Comparison of ENCODE assay signal across 14 mouse cellular contexts in the genomic region with DNA sequence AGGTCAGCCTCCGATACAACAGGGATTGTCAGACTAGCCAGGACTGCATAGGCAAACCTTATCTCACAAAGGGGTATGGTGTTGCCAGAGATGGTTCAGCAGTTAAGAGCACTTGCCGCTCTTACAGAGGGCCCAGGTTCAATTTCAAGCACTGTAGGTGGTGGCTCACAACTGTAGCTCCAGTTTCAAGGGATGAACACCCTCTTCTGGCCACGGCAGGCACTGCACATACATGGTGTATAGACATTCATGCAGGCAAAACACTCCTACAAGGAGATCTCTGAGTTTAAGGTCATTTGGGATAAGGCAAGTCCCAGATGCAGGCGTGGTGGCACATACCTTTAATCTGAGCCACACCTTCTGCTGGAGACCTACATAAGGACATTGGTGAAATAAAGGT.
DNase-seq lines count a peak whose midpoint lies in the region; ATAC-seq and TF ChIP-seq lines count a peak whose summit lies in the region.
"Had no signal": no experiment of that assay in that cellular context is flagged by ENCODE, and none has a peak within 500 bp of the region (broad histone marks: within the 10 kb centered on the region; RNA-seq: fewer than 3 reads in every experiment).

No protein-coding gene starts in this region.

- peaks cover 4% of the 10 kb centered on the region; the same call in 1 of the 2 replicates for H3K36me3 ChIP-seq in forebrain, postnatal 0 days (ENCODE audit: insufficient read depth)
- no peaks in the 10 kb centered on the region; the same call in 1 of the 2 replicates for H3K36me3 ChIP-seq in forebrain, embryonic 12.5 days (replicated peaks)
- no peaks in the 10 kb centered on the region for H3K36me3 ChIP-seq in liver, postnatal 0 days (replicated peaks; ENCODE audit: insufficient read depth, low read length)
- H3K36me3 ChIP-seq in liver, embryonic 11.5 days (ENCODE audit: control insufficient read depth, insufficient read depth, low read length) = no peaks in the 10 kb centered on the region
- H3K36me3 ChIP-seq in MEL (ENCODE audit: control insufficient read depth in 1 of 2, insufficient read depth in 2 of 2, low read length in 2 of 2) = no peaks in the 10 kb centered on the region
- H3K36me3 ChIP-seq in midbrain, embryonic 13.5 days = 0 out of 2 replicates have a peak, but pooled peaks cover 11% of the 10 kb centered on the region
- H3K36me3 ChIP-seq: heart, embryonic 13.5 days; limb, embryonic 12.5 days had no signal

- H3K9ac ChIP-seq in forebrain, postnatal 0 days = no peak overlapping the region
- no peak overlapping the region for H3K9ac ChIP-seq in forebrain, embryonic 12.5 days
- no peak overlapping the region for H3K9ac ChIP-seq in liver, postnatal 0 days (replicated peaks)
- H3K9ac ChIP-seq in liver, embryonic 11.5 days (ENCODE audit: low read depth, low read length) = no peak overlapping the region
- no peak overlapping the region for H3K9ac ChIP-seq in MEL (ENCODE audit: control insufficient read depth, low read depth, low read length, poor library complexity, severe bottlenecking)
- no peak overlapping the region for H3K9ac ChIP-seq in midbrain, embryonic 13.5 days (replicated peaks)
- H3K9ac ChIP-seq: heart, embryonic 13.5 days; limb, embryonic 12.5 days had no signal

- no peaks in the 10 kb centered on the region for H3K9me3 ChIP-seq in forebrain, postnatal 0 days (ENCODE audit: low read length)
- H3K9me3 ChIP-seq in forebrain, embryonic 12.5 days = no peaks in the 10 kb centered on the region
- H3K9me3 ChIP-seq in liver, postnatal 0 days (ENCODE audit: low read length) = no peaks in the 10 kb centered on the region
- H3K9me3 ChIP-seq in liver, embryonic 11.5 days (ENCODE audit: control insufficient read depth, low read length) = no peaks in the 10 kb centered on the region
- no peaks in the 10 kb centered on the region for H3K9me3 ChIP-seq in MEL (replicated peaks; ENCODE audit: insufficient read depth, low read length)
- no peaks in the 10 kb centered on the region for H3K9me3 ChIP-seq in midbrain, embryonic 13.5 days
- H3K9me3 ChIP-seq: heart, embryonic 13.5 days; limb, embryonic 12.5 days had no signal

- TF ChIP-seq EP300 in liver, postnatal 0 days (IDR thresholded peaks at IDR 0.05; ENCODE audit: low read depth) = no peak
- no peak for TF ChIP-seq EP300 in MEL (IDR thresholded peaks at IDR 0.05; ENCODE audit: low read depth in 1 of 2, low read length in 2 of 2)

- no peak for DNase-seq in forebrain, postnatal 0 days
- DNase-seq in liver, postnatal 0 days = no peak
- DNase-seq in liver, embryonic 11.5 days (ENCODE audit: low spot score) = no peak
- peak; percentile 52 for DNase-seq in MEL (ENCODE audit: low read depth, low spot score)
- no peak for DNase-seq in kidney, adult 18-20 months
- DNase-seq: adrenal gland, postnatal 36 days; cerebellum, adult 11-12 months; kidney, postnatal 10 days; midbrain, embryonic 14.5 days had no signal

- no peaks in the 10 kb centered on the region for H3K4me1 ChIP-seq in forebrain, postnatal 0 days (ENCODE audit: insufficient read depth)
- no peaks in the 10 kb centered on the region for H3K4me1 ChIP-seq in forebrain, embryonic 12.5 days
- H3K4me1 ChIP-seq in liver, postnatal 0 days (ENCODE audit: insufficient read depth) = peaks cover 9% of the 10 kb centered on the region; the same call in 1 of the 2 replicates
- peaks cover 6% of the 10 kb centered on the region; the same call in 1 of the 2 replicates for H3K4me1 ChIP-seq in liver, embryonic 11.5 days (replicated peaks; ENCODE audit: control insufficient read depth, insufficient read depth, low read length)
- H3K4me1 ChIP-seq in MEL (ENCODE audit: control insufficient read depth in 1 of 2, insufficient read depth in 2 of 2, low read length in 2 of 2) = no peaks in the 10 kb centered on the region
- no peaks in the 10 kb centered on the region for H3K4me1 ChIP-seq in midbrain, embryonic 13.5 days (replicated peaks)

- TF ChIP-seq POLR2A in MEL (IDR thresholded peaks at IDR 0.05; ENCODE audit: control insufficient read depth in 1 of 2, insufficient read depth in 1 of 2, low read depth in 1 of 2, low read length in 2 of 2, poor library complexity in 1 of 2) = no peak

- no peak overlapping the region for H3K4me2 ChIP-seq in forebrain, postnatal 0 days (ENCODE audit: low read depth)
- H3K4me2 ChIP-seq in forebrain, embryonic 12.5 days = no peak overlapping the region
- H3K4me2 ChIP-seq in liver, postnatal 0 days (ENCODE audit: low read depth, low read length) = no peak overlapping the region
- H3K4me2 ChIP-seq in liver, embryonic 11.5 days = no peak overlapping the region
- H3K4me2 ChIP-seq in midbrain, embryonic 13.5 days (replicated peaks) = no peak overlapping the region
- H3K4me2 ChIP-seq: heart, embryonic 13.5 days; limb, embryonic 12.5 days had no signal

- no peaks in the 10 kb centered on the region for H3K27me3 ChIP-seq in forebrain, postnatal 0 days (ENCODE audit: insufficient read depth, low read length)
- no peaks in the 10 kb centered on the region for H3K27me3 ChIP-seq in forebrain, embryonic 12.5 days
- H3K27me3 ChIP-seq in liver, postnatal 0 days (ENCODE audit: insufficient read depth, low read length) = no peaks in the 10 kb centered on the region
- no peaks in the 10 kb centered on the region for H3K27me3 ChIP-seq in liver, embryonic 11.5 days (replicated peaks; ENCODE audit: control insufficient read depth, insufficient read depth, low read length)
- H3K27me3 ChIP-seq in MEL (ENCODE audit: control insufficient read depth in 1 of 2, insufficient read depth in 2 of 2, low read length in 2 of 2) = no peaks in the 10 kb centered on the region
- no peaks in the 10 kb centered on the region for H3K27me3 ChIP-seq in midbrain, embryonic 13.5 days
- H3K27me3 ChIP-seq: heart, embryonic 13.5 days; limb, embryonic 12.5 days had no signal

- 91% methylated on average over 4 of the region's 4 CpGs for WGBS in forebrain, postnatal 0 days
- 90% methylated on average over 4 of the region's 4 CpGs for WGBS in forebrain, embryonic 12.5 days
- WGBS in liver, postnatal 0 days (ENCODE audit: insufficient replicate concordance) = 74% methylated on average over 4 of the region's 4 CpGs
- 87% methylated on average over 4 of the region's 4 CpGs for WGBS in liver, embryonic 11.5 days
- WGBS in midbrain, embryonic 13.5 days = 95% methylated on average over 4 of the region's 4 CpGs

- peak; percentile 25; the same call in 1 of the 2 replicates for TF ChIP-seq CTCF in forebrain, postnatal 0 days (IDR thresholded peaks at IDR 0.05; ENCODE audit: low read depth)
- TF ChIP-seq CTCF in liver, postnatal 0 days (IDR thresholded peaks at IDR 0.05; ENCODE audit: low read depth) = peak; percentile 51
- TF ChIP-seq CTCF in MEL (IDR thresholded peaks at IDR 0.05 in 2 of 3, conservative IDR thresholded peaks at IDR 0.05 in 1 of 3; ENCODE audit: control insufficient read depth in 1 of 3, insufficient read depth in 1 of 3, low read depth in 2 of 3, low read length in 3 of 3, poor library complexity in 1 of 3, severe bottlenecking in 1 of 3) = peak; percentile 43 to 57 (median 57)

- ATAC-seq in forebrain, postnatal 0 days = no peak
- ATAC-seq in forebrain, embryonic 12.5 days (ENCODE audit: low FRiP score) = no peak
- no peak for ATAC-seq in liver, postnatal 0 days
- no peak for ATAC-seq in liver, embryonic 11.5 days (replicated peaks; ENCODE audit: low FRiP score)
- ATAC-seq in megakaryocyte progenitor cell, adult 5-6 weeks (replicated peaks; ENCODE audit: poor library complexity) = peak; percentile 73
- no peak for ATAC-seq in midbrain, embryonic 13.5 days

- H3K27ac ChIP-seq in forebrain, postnatal 0 days (ENCODE audit: low read depth, low read length) = no peak overlapping the region
- H3K27ac ChIP-seq in forebrain, embryonic 12.5 days = no peak overlapping the region
- H3K27ac ChIP-seq in liver, postnatal 0 days (ENCODE audit: low read depth) = no peak overlapping the region
- H3K27ac ChIP-seq in liver, embryonic 11.5 days (ENCODE audit: low read depth, low read length) = no peak overlapping the region
- no peak overlapping the region for H3K27ac ChIP-seq in MEL (ENCODE audit: control insufficient read depth, low read depth, low read length)
- no peak overlapping the region for H3K27ac ChIP-seq in midbrain, embryonic 13.5 days
- H3K27ac ChIP-seq: heart, embryonic 13.5 days; limb, embryonic 12.5 days had no signal

- H3K79me2 ChIP-seq in MEL (ENCODE audit: control insufficient read depth, insufficient read depth, low read length, poor library complexity) = no peaks in the 10 kb centered on the region

- peak; percentile 16 for TF ChIP-seq RAD21 in MEL (IDR thresholded peaks at IDR 0.05; ENCODE audit: low read depth, low read length)

- H3K4me3 ChIP-seq in forebrain, postnatal 0 days (ENCODE audit: low read depth, low read length) = no peak overlapping the region
- H3K4me3 ChIP-seq in forebrain, embryonic 12.5 days (replicated peaks) = no peak overlapping the region
- H3K4me3 ChIP-seq in liver, postnatal 0 days (ENCODE audit: low read depth, low read length) = no peak overlapping the region
- no peak overlapping the region for H3K4me3 ChIP-seq in liver, embryonic 11.5 days (ENCODE audit: low read depth, low read length)
- H3K4me3 ChIP-seq in MEL (ENCODE audit: control insufficient read depth in 1 of 2, insufficient read depth in 1 of 2, low read depth in 2 of 2, low read length in 2 of 2) = no peak overlapping the region
- H3K4me3 ChIP-seq in midbrain, embryonic 13.5 days (replicated peaks) = no peak overlapping the region
- H3K4me3 ChIP-seq: heart, embryonic 13.5 days; limb, embryonic 12.5 days had no signal

TF ChIP-seq in MEL, 35 proteins besides CTCF, POLR2A, EP300 and RAD21:
- TF ChIP-seq SMC3 (IDR thresholded peaks at IDR 0.05; ENCODE audit: low read depth, low read length) = peak; percentile 32; the same call in 1 of the 2 replicates
- no peak for TF ChIP-seq E2F4 (IDR thresholded peaks at IDR 0.05; ENCODE audit: borderline replicate concordance, low read depth, low read length)
TF ChIP-seq in MEL: peak in this region for 1.
